Mouse (Mus musculus) forebrain, embryonic 15.5 days (tissue): ENCODE measurements around the gene Ino80e. TPM values are rescaled to one million over a fixed set of nuclear protein-coding genes. Genes with fewer than 3 reads are reported as not detected.
A peak's percentile ranks its signal among the peaks of the same experiment; 100 is the strongest.

ENCODE experiments used
- ATAC-seq: fragments of 200-750 bp; cut with Nextera tagmentation; replicated peaks from 2 replicates; pipeline ENCODE4 v1.8.0; 2017; ENCODE audit warnings: mild to moderate bottlenecking, moderate TSS enrichment, moderate library complexity
- H3K27ac ChIP-seq: fragments of 300-500 bp; sonication (generic); replicated peaks from 2 replicates; pipeline ENCODE4 v1.5.1; 2015; ENCODE audit warnings: mild to moderate bottlenecking, inconsistent platforms
- H3K27me3 ChIP-seq: fragments of 300-500 bp; sonication (generic); 2 replicates; pipeline ENCODE4 v1.6.1; 2015; ENCODE audit warnings: inconsistent platforms
- H3K36me3 ChIP-seq: fragments of 300-500 bp; sonication (generic); 2 replicates; pipeline ENCODE4 v1.6.1; 2015; ENCODE audit warnings: mild to moderate bottlenecking, inconsistent platforms
- H3K4me1 ChIP-seq: fragments of 300-500 bp; sonication (generic); 2 replicates; pipeline ENCODE4 v1.6.1; 2015; ENCODE audit warnings: inconsistent platforms
- H3K4me2 ChIP-seq: fragments of 300-500 bp; sonication (generic); replicated peaks from 2 replicates; pipeline ENCODE4 v1.6.1; 2015; ENCODE audit warnings: mild to moderate bottlenecking, inconsistent platforms
- H3K4me3 ChIP-seq: fragments of 300-500 bp; sonication (generic); 2 replicates; pipeline ENCODE4 v1.5.1; 2015; ENCODE audit warnings: mild to moderate bottlenecking, inconsistent platforms
- H3K9ac ChIP-seq: fragments of 300-500 bp; sonication (generic); replicated peaks from 2 replicates; pipeline ENCODE4 v1.6.1; 2015; ENCODE audit warnings: mild to moderate bottlenecking, inconsistent platforms
- H3K9me3 ChIP-seq: fragments of 300-500 bp; sonication (generic); 2 replicates; pipeline ENCODE4 v1.6.1; 2016; ENCODE audit warnings: inconsistent platforms
- WGBS: fragments of 180-500 bp; shearing (Covaris S2); methylation state at CpG from one replicate; pipeline ENCODE4 v1.1.7; 2015; ENCODE audit warnings: mixed read lengths; 5-methylcytosine and 5-hydroxymethylcytosine counted together
- polyA plus RNA-seq: library from polyadenylated mRNA; unstranded; fragments of >200 nt; fragmentation: Nextera tagmentation; extraction: Ambion mirVana; gene quantifications from 2 replicates; pipeline ENCODE4 v1.2.1, GENCODE M21; 2015

The Ino80e gene
- polyA plus RNA-seq, 1 experiment from 2014 or later: 86.2 TPM

DNA sequence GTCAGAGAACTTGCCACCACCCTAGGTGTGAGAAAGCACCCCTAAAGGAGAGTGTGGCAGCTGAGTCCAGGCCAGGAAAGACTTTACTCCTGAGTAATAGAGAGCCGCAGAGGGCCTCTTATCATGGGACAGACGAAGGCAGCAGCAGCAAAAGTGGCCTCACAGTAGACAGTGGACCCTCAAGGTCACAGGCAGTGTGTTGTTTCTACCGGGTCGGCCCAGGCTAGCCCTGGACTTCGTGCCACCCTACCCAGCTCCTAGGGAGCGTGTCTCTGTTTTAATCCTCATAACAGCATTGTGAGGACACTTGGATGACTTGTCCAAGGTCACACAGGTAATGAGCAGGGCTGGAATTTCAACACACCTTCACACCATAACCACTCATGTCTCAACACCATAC lies 12.0 kb downstream of the Ino80e start:
- Histone ChIP-seq H3K36me3 (peaks cover 31% of the 10 kb centered on the region), H3K4me3 (no peak overlapping the region), H3K27me3 (peaks cover 4% of the 10 kb centered on the region; the same call in 1 of the 2 replicates), H3K9ac (no peak overlapping the region), H3K9me3 (no peaks in the 10 kb centered on the region), H3K4me1 (peaks cover 23% of the 10 kb centered on the region), H3K27ac (no peak overlapping the region), H3K4me2 (no peak overlapping the region)
- 89% methylated on average over 6 of the region's 6 CpGs for WGBS
- no peak for ATAC-seq

DNA sequence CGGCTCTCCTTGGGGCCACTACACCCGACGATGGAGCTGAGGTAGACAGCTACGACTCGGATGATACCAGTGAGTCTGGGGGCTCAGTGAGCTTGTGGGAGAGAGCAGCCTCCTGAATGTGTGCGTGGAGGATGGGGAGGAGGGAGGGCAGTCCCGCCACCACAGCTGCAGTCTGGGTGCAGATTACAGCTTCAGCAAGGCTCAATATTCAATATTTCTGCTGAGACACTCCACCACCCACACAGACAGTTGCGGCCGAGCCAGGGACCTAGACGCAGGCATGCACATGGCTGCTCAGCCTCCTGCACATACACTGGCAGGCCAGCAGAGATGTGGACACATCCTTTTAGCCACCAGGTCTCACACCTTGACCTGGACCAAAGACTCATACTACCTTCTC lies 13.4 kb downstream of the Ino80e start:
- Histone ChIP-seq H3K36me3 (peaks cover 22% of the 10 kb centered on the region), H3K9me3 (no peaks in the 10 kb centered on the region), H3K9ac (peak overlapping the region; percentile 64), H3K4me2 (peak overlapping the region; percentile 99), H3K4me1 (peaks cover 23% of the 10 kb centered on the region), H3K4me3 (peak overlapping the region; percentile 56), H3K27me3 (peaks cover 4% of the 10 kb centered on the region; the same call in 1 of the 2 replicates), H3K27ac (no peak overlapping the region; the same call in 1 of the 2 replicates)
- 19% methylated on average over 10 of the region's 10 CpGs for WGBS
- ATAC-seq: peak; percentile 30; the same call in 1 of the 2 replicates

DNA sequence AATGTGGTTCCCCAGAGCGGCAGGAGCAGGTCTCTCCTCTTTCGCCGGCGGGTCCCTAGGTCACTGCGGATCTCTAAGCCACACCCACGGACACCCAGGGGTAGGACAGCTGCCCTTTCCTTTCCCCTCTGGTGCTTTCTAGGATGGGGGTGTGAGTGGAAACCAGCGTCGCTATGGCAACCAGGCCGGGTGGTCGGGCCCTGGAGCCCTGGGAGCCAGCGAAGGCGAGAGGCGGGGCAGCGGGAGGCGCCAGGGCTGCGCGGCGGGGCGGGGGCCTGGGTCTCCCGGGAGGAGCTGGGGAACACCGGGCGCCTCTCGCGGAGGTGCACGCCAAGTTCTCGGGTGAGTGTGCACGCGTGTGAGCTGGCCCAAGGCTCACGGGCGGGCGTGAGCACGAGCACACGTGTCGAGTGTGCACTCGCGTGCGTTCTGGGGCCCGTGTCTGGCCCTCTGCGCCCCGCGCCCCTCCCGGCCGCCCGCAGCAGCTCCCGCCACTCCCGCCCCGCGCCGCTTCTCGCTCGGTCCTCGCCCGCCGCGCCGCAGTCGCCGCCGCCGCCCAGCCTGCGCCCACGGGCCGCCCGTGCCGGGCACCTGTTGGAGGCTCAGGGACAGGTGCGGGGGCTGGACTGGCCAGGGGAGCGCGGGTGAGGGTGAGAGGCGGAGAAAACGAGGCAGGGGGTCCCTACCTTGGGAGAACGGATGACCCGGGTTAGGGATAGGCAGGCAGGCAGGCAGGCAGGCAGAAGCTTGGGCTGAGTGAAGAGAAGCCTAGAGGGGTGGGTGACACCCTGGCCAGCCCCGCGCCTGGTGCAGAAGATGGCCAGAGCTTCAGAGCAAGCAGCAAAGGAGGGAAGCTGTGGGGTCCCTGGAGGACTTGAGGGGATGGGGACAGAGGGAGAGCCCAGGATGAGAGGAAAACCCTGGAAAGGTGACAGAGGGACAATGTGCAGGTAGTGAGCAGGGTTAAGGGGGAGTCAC lies 14.5 kb downstream of the Ino80e start:
- H3K9me3 ChIP-seq: no peaks in the 10 kb centered on the region
- H3K27ac ChIP-seq: no peak overlapping the region
- H3K4me1 ChIP-seq: peaks cover 23% of the 10 kb centered on the region
- peaks cover 12% of the 10 kb centered on the region for H3K36me3 ChIP-seq
- H3K27me3 ChIP-seq: peaks cover 4% of the 10 kb centered on the region; the same call in 1 of the 2 replicates
- peak overlapping the region; percentile 64 for H3K9ac ChIP-seq
- peak overlapping the region; percentile 56 for H3K4me3 ChIP-seq
- peak; percentile 51 for ATAC-seq
- H3K4me2 ChIP-seq: peak overlapping the region; percentile 99
- WGBS: under 1% methylated on average over 46 of the region's 74 CpGs

DNA sequence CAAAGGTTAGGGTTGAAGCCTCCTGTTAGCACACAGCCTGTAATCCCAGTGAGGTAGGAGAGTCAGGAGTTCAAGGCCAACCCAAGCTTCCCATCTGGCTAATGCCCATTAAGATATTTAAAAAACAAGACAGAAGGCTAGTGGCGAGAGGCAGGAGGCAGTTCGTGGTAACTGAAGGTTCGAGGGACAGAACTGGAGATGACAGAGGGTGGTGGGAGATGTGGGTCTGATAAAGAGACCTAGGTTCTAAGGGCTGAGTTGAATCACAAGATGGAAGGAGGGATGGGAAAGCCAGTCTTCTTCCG lies 15.1 kb downstream of the Ino80e start, which contains the start of gene Doc2a:
TSS of gene Doc2a (plus strand) at position 301 of the 305 bp plus-strand sequence.
- Histone ChIP-seq H3K4me1 (peaks cover 23% of the 10 kb centered on the region), H3K27me3 (peaks cover 4% of the 10 kb centered on the region; the same call in 1 of the 2 replicates), H3K4me2 (peak within 1 kb of the TSS; percentile 99), H3K9me3 (no peaks in the 10 kb centered on the region), H3K4me3 (peak within 1 kb of the TSS; percentile 56), H3K36me3 (peaks cover 6% of the 10 kb centered on the region; the same call in 1 of the 2 replicates), H3K27ac (no peak within 1 kb of the TSS), H3K9ac (peak within 1 kb of the TSS; percentile 64)
- ATAC-seq: 0 out of 2 replicates have a peak, but pooled peaks have one; percentile 2
- 28% methylated on average over 4 of the region's 4 CpGs for WGBS

DNA sequence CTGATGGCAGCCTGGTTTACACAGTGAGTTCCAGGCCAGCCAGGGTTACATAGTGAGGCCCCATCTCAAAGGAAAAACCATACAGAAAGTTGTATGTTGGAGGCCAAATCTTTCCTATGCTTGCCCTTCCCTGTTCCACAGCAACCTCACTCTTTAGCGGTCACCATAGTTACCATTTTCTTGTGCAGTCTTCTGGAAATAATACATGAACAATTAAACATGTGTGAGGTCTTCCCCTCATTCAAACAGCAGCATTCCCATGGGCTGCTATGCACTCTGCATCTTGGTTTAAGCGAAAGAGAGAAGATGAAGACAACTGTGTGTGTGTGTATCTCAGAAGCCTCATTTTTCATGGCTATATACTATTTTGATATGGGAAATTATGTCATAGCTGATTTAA lies 16.7 kb downstream of the Ino80e start:
- no peak for ATAC-seq

DNA sequence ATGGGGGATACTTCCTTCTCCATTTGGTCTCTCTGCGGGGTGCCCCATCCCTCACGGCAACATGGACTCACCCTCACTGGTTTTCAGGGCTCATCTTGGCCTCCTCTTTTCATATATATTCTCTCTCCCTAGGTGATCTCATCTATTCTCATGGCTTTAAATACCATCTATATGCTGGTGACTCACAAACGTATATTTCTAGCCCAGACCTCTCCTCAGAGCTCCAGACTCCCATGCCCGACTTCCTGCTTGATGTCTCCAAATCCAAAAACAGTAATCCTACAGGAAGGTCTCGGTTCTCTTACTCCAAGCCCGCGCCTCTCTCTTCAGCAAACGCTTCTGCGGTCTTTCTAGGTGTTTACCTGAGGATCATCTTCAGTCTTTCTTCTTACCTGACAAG lies 18.9 kb downstream of the Ino80e start:
- Histone ChIP-seq H3K36me3 (no peaks in the 10 kb centered on the region), H3K9ac (no peak overlapping the region), H3K27me3 (no peaks in the 10 kb centered on the region; the same call in 1 of the 2 replicates), H3K9me3 (no peaks in the 10 kb centered on the region), H3K4me2 (no peak overlapping the region), H3K4me3 (no peak overlapping the region), H3K27ac (no peak overlapping the region), H3K4me1 (peaks cover 11% of the 10 kb centered on the region)
- WGBS: 83% methylated on average over 9 of the region's 9 CpGs
- ATAC-seq: no peak

More for the DNA sequence above, 16.7 kb downstream of the Ino80e start:
- 14% methylated on average over 2 of the region's 2 CpGs for WGBS
- Histone ChIP-seq H3K9me3 (no peaks in the 10 kb centered on the region), H3K4me1 (peaks cover 23% of the 10 kb centered on the region), H3K4me2 (no peak overlapping the region), H3K36me3 (no peaks in the 10 kb centered on the region), H3K9ac (no peak overlapping the region), H3K27ac (no peak overlapping the region), H3K27me3 (peaks cover 4% of the 10 kb centered on the region; the same call in 1 of the 2 replicates), H3K4me3 (no peak overlapping the region)

DNA sequence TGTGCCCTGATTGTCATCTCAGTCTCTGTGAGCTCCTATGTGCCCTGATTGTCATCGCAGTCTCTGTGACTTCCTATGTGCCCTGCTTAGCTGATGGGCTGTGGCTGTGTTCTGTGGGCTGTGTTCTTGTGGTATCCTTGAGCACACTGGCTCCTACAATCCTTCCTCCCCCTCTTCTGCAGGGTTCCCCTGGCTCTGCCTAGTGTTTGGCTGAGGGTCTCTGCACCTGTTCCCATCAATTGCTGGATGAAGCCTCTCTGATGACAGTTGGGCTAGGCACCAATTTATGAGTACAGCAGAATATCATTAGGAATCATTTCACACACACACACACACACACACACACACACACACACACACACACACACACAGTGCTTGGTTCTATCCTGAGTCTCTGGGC lies 28.9 kb downstream of the Ino80e start:
- H3K27me3 ChIP-seq: no peaks in the 10 kb centered on the region
- no peak overlapping the region for H3K9ac ChIP-seq
- no peak overlapping the region for H3K4me2 ChIP-seq
- no peak overlapping the region for H3K27ac ChIP-seq
- no peaks in the 10 kb centered on the region for H3K9me3 ChIP-seq
- H3K36me3 ChIP-seq: no peaks in the 10 kb centered on the region; the same call in 1 of the 2 replicates
- H3K4me1 ChIP-seq: peaks cover 9% of the 10 kb centered on the region
- no peak overlapping the region for H3K4me3 ChIP-seq
- ATAC-seq: no peak
- 100% methylated on average over 1 of the region's 1 CpGs for WGBS

DNA sequence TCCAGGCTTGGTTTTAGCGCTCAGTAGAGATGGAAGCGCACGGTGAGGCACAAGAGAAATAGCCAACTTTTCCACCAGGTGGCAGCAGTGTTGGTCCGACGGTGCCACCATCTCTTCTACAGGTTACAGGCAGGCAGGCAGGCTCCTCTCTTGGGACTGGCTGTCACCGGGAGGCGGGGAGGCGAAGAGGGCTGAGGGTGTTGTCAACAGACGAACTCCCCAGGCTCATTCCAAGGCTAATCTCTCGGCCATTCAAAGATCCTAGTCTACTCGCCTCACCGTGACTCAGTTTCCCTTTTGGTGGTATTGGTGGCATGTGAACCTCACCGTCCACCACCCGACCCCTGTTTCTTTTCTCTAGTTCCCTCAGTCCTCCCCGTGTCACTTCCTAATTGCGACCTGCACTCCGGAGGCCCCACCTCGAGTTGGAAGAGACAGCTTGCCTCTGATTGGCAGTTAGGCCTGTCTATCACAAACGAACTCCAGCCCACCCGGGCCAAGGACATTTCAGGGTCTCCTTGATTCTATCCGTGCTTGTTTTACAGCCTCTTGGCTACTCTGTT lies 30.1 kb downstream of the Ino80e start:
- Histone ChIP-seq H3K4me1 (peaks cover 9% of the 10 kb centered on the region), H3K4me3 (peak overlapping the region; percentile 38), H3K9ac (no peak overlapping the region), H3K9me3 (no peaks in the 10 kb centered on the region), H3K36me3 (no peaks in the 10 kb centered on the region; the same call in 1 of the 2 replicates), H3K27me3 (no peaks in the 10 kb centered on the region), H3K4me2 (peak overlapping the region; percentile 57), H3K27ac (no peak overlapping the region)
- under 1% methylated on average over 21 of the region's 21 CpGs for WGBS
- ATAC-seq: peak; percentile 88

DNA sequence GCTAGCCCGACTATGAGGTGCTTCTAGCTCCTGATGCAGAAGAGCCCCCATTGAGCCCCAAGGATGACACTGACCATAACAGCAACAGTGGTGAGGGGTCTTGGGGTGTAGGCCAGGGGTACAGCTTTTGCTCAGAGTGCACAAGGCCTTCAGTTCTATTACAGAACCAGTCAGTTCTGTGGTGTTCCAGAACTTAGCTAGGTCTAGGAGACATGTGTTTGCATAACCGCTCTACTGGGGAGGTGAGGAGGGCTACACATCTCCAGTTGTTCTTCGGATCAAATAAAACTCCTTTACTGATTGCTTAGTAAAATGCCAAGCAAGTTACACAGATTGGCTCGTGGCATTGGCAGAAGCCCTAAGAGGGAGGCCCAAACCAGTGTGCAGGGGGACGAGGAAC lies 30.6 kb downstream of the Ino80e start, which contains the start of gene 4930451I11Rik:
TSS of gene 4930451I11Rik (minus strand) at position 101 of the 400 bp plus-strand sequence.
- H3K36me3 ChIP-seq: no peaks in the 10 kb centered on the region; the same call in 1 of the 2 replicates
- H3K27me3 ChIP-seq: no peaks in the 10 kb centered on the region
- peaks cover 9% of the 10 kb centered on the region for H3K4me1 ChIP-seq
- H3K9ac ChIP-seq: no peak within 1 kb of the TSS
- H3K4me2 ChIP-seq: peak within 1 kb of the TSS; percentile 57
- no peak for ATAC-seq
- H3K4me3 ChIP-seq: peak within 1 kb of the TSS; percentile 38
- WGBS: 60% methylated on average over 5 of the region's 5 CpGs
- H3K27ac ChIP-seq: no peak within 1 kb of the TSS
- no peaks in the 10 kb centered on the region for H3K9me3 ChIP-seq

DNA sequence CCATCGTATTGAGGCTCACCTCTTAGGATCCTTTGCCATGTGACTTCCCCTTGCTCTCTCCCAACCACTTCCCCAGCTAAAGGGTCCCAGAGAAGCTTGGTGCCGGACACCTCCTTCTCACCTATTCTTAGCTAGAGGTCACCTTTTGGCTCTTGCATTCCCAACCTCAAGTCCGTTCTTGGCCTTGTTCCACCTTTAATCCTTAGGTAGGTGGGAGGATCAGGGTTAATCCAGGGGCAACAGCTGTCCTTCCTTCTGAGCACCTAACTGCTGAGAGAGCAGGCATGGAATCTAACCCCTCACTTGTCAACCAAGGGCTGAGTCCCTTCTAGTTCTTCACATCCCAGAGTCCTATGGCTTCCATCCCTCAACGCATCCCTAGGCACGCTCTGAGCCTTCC lies 36.2 kb downstream of the Ino80e start:
- Histone ChIP-seq H3K9me3 (no peaks in the 10 kb centered on the region), H3K9ac (no peak overlapping the region), H3K36me3 (no peaks in the 10 kb centered on the region; the same call in 1 of the 2 replicates), H3K4me2 (no peak overlapping the region), H3K4me3 (no peak overlapping the region), H3K27ac (no peak overlapping the region), H3K4me1 (peaks cover 35% of the 10 kb centered on the region), H3K27me3 (no peaks in the 10 kb centered on the region)
- ATAC-seq: no peak
- 81% methylated on average over 5 of the region's 5 CpGs for WGBS

DNA sequence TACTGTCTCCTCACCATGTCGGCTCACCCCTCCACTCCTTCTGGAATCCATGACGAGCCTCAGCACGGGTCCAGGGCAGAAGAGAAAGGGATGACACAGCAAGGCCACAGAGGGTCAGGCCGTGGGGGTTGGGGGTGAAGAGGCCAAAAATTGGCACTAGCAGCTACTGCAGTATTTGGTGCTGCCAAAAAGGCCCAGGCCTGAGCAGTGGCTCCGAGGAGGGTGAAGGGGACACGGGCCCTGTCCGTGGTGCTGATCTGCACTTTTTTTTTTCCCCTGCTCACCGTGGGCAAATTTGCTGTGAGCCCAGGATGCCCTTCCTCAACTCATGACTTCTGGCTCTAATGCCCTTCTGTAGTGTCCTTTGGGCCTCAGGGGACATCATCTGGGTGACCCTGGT lies 36.8 kb downstream of the Ino80e start:
- Histone ChIP-seq H3K4me1 (peaks cover 35% of the 10 kb centered on the region), H3K27me3 (no peaks in the 10 kb centered on the region), H3K27ac (no peak overlapping the region), H3K36me3 (no peaks in the 10 kb centered on the region; the same call in 1 of the 2 replicates), H3K4me3 (no peak overlapping the region), H3K4me2 (peak overlapping the region; percentile 72; the same call in 1 of the 2 replicates), H3K9me3 (no peaks in the 10 kb centered on the region), H3K9ac (no peak overlapping the region)
- no peak for ATAC-seq
- WGBS: 25% methylated on average over 8 of the region's 8 CpGs

DNA sequence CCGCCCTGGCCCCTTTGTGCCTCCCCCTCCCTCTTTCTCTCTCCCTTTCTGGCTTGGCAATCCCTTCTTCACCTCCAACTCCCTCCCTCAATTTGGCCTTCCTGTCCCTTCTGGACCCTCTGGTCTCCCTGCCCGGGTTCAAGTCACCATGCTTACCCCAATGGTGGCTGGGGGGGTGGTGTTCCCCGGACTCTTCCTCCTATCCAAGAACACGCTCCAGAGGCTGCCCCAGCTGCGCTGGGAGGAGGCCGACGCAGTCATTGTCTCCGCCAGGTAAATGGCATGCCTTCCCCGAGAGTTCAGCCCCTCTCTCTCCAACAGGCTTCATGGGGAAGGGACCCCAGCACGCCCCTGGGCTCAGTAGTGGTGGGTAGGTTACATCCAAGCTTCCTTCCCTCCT lies 38.2 kb downstream of the Ino80e start:
- 7% methylated on average over 10 of the region's 10 CpGs for WGBS
- ATAC-seq: peak; percentile 14; the same call in 1 of the 2 replicates
- Histone ChIP-seq H3K4me1 (peaks cover 35% of the 10 kb centered on the region), H3K27me3 (no peaks in the 10 kb centered on the region), H3K9me3 (no peaks in the 10 kb centered on the region), H3K4me2 (peak overlapping the region; percentile 72), H3K36me3 (no peaks in the 10 kb centered on the region; the same call in 1 of the 2 replicates), H3K9ac (peak overlapping the region; percentile 89), H3K27ac (peak overlapping the region; percentile 85), H3K4me3 (peak overlapping the region; percentile 75)
